Mouse (Mus musculus): ENCODE measurements around the gene 1700029F12Rik.

Gene 1700029F12Rik

DNA sequence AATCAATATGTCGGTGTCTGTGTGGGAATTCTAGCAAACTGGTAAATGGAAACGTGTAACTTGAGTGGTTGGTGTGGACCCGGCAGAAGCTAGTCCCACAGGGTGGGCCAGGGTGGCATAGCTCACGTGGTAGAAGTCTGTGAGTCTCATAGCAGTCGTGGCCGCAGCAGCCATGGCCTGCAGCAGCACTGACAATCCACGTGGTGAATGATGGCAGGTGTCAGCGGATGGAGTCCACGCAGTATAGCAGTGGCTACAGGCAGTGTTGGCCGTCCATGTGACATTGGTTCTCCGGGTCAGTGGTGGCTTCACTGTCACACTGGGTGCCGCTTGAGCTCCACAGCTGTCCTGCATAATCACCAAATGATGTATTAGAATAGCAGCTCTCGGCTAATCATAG is 4.1 kb downstream of the 1700029F12Rik start:
- in situ Hi-C loops (cut with MseI, MboI) = no loop called here

DNA sequence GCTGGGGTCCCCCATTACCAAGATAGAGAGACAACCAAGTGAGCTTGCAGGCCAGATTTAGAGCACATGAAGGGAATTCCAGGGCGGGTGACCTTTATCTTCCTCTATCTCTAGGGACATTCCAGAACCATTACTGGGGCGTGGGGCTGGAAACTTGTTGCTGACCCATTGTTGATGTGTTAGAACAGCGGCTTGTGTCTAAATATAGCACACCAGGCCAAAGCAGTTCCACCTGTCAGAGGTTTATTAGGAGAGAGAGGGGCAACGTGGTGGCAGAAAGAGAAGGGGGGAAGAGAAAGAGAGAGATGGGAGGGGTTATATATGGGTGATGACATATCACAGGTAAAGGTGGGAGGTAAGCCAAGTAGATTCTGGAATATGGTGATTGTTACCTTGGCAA is 12.3 kb downstream of the 1700029F12Rik start:
- in situ Hi-C loops (cut with MseI, MboI) = no loop called here

DNA sequence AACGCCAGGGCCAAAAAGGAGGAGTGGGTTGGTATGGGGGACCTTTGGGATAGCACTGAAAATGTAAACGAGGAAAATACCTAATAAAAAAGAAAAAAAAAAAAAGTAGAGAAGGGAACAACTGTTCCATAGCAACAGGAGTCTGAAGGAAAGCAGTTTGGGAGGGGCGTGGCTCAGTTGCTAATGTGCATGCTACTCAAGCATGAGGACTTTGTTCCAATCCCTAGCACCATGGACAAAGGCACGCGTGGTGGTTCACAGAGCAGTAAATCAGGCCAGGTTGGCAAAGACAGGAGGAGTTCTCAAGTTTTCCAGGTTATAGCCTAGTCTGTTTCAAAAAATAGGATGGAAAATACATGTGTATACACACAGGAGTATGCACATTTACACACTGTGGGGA is 14.0 kb downstream of the 1700029F12Rik start:
- in situ Hi-C loops (cut with MseI, MboI) = no loop called here

DNA sequence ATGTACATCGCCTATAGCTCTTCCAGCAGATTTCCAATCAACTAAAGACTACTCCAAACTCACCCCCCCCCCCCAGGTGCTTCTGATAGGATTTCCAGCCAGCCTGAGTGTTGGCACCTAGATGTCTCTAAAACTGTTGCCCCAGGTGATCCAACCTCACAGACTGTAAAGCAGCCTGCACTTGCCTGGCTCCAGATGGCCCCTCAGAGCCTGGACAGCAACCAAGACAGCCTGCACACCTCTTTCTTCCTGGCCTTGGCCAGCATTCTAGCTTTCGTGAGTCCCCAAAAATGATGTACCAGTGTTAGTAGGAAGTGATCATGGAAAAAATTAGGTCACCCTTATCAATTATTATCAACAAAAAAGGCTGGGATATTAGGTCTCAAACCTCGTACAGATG is 16.5 kb downstream of the 1700029F12Rik start:
- in situ Hi-C loops (cut with MseI, MboI) = no loop called here

DNA sequence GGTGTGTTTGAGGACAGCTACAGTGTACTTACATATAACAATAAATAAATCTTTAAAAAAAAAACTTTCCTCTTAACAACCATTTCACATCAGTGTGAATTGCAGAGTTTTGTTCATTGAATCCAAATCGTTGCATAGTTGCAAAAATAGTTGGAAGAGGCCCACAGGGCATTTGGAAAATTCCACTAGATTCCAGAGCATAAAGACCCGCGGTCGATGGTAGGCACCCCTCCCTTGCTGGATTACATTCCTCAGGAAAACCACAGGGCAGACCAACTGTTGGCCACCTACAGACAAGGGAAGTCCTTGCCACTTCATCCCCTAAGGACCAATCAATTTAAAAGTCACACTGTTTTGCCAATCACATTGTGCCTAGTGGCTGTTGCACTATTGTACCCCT is 19.8 kb downstream of the 1700029F12Rik start:
- in situ Hi-C loops (cut with MseI, MboI) = no loop called here

DNA sequence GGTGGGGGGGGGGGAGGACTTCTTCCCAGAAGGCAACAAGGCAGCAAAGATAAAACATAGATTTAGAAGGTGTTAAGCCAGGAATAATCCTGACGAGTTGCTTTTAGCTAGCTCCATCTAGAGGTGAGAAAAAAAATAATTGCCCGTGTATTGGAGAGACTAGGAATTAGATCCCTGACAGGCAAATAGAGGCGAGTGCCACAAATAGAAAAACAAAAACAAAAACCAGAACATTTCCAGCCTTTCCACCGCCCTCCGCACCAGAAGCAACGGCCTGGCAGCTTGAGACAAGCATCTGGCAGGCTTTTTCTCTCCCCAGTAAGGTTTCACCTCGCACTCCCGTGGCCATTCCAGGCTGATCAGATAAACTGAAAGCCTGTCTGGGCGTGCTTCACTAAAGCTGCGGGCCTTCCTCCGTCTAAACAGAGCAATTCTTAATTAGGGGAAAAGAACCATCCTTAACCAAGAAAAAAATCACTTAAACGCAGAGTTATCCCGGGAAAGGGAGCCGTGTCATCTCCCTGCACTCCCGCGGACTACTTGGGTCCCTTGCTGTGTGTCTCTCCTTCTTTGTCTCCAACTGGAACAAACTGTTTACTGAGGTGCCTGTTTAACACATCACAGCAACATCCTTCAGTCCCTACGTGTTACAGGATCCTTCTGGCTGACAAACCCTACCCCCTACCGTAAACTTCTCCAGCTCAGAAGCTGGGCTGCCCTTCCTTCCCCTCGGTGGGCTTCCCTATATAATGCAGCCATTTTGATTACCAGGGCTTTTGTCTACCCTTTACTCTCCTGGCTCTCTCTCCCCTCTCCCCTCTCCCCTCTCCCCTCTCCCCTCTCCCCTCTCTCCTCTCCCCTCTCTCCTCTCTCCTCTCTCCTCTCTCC is 25.7 kb downstream of the 1700029F12Rik start:
- in situ Hi-C loops (cut with MseI, MboI) = loop anchor here in 1 of 2 experiments (10.0 kb wide), 1 partner anchor 154 kb away; no protein-coding TSS in a partner anchor

DNA sequence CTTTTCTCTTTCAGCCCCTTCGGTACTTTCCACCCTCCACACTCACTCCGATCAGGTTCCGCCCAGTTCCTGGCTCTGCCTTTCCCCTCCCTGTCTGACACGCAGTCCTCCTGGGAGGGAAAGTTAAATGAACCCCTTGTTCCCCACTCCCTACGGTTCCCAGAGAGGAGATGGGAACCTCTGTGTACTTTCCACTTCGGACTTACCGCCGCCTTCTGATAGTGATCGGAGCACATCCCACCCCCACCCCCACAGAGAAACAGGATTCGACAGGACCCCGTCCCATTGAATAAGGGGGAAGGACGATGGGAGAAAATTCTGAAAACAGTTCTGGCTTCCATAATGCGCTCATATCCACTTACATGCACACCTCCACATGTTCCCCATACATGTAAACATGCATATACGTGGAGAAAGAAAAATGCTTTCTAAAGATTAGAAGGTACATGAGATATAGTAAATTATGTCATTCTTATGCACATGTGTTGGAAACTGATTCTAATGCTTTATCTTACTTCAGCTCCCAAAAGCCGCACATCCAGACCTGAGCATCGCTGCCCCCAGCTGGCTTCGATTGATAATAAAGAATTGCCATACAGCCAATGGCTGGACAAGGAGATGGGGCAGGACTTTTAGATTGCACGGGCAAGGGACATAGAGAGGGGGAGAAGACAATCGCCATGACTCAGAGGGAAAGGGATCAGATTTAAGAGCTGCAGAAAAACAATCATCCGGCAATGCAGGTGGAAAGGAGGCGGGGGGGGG is 26.5 kb downstream of the 1700029F12Rik start:
- in situ Hi-C loops (cut with MseI, MboI) = loop anchor here in 1 of 2 experiments (10.0 kb wide), 1 partner anchor 153 kb away; no protein-coding TSS in a partner anchor

DNA sequence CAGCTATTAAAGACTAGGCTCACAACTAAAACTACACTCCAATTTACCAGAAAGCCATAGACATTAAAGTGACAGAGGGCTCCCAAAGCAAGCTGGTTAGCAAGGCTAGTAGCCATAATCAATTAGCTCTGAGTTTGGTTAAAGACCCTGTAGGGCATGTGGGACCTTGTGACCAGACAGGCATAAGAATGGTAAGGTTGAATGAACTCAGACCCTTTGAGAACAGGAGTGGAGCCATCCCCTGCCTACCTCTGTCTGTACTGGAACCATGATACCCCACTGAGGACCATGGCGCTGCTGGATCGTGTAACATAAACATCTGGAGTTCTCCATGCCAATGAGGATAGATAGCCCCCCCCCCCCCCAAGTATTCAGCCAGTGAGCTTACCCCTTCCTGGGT is 27.4 kb downstream of the 1700029F12Rik start:
- in situ Hi-C loops (cut with MseI, MboI) = loop anchor here in 1 of 2 experiments (10.0 kb wide), 1 partner anchor 152 kb away; no protein-coding TSS in a partner anchor

DNA sequence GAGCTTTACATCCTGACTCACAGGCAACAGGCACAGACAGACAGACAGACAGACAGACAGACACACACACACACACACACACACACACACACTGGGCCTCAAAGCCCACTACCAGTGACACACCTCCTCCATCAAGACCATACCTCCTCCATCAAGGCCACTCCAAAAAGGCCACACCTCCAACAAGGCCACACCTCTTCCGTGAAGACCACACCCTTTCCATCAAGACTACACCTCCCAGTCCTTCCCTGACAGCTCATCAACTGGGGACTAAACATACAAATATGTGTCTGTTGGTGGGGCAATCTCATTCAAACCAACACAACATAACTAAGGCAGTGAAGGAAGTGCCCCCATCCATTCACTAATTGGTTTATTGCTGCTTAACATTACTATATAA is 37.1 kb downstream of the 1700029F12Rik start:
- in situ Hi-C loops (cut with MseI, MboI) = no loop called here

DNA sequence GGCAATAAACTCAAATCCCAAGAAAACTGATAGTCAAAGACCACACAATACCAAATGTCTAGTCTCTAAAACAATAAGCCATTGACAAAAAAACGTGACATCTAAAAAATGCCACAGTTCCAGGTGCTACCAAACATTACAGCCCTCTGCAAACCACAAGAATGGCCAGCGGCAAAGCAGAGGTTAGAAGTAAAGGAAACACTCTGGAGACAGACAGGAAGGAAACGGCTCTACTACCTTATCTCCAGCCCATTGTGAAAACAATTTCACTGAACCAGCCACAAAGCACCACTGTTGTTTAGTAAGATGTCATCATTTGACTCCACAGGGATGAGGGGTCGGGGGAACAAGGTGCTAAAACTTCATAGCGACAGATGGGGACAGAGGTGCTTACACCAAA is 38.9 kb downstream of the 1700029F12Rik start:
- in situ Hi-C loops (cut with MseI, MboI) = no loop called here

DNA sequence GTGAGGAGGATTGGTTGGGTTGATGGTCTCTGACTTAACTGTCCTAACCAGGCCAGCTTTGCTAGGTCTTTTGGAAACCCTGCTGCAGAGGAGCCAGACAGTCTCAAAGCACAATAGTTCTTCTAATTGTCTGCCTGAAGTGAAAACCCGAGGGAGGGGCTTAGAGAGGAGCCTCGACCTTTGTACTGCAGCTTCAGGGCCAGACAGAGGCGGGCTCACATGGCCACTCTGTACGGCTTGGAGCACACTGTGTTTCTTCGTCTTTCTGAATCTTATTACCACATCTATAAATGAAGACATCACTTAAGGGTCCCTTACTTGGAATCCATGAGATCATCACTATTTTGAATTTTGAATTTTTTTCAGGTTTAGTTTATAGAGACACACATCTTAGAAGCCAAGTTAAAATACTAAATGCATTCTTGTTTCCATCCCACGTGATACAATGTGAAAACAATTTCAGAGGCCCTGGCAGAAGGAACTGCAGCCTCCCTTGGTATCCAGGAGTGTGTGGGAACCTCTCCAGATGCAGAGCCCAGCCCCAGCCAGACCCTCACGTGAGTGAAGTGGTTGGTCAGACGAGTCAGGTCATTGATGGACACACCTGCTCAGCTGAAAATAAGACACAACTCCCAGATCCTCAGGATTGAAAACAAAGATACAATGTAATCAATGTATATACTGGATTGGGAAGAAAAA is 40.7 kb downstream of the 1700029F12Rik start:
- in situ Hi-C loops (cut with MseI, MboI) = no loop called here

DNA sequence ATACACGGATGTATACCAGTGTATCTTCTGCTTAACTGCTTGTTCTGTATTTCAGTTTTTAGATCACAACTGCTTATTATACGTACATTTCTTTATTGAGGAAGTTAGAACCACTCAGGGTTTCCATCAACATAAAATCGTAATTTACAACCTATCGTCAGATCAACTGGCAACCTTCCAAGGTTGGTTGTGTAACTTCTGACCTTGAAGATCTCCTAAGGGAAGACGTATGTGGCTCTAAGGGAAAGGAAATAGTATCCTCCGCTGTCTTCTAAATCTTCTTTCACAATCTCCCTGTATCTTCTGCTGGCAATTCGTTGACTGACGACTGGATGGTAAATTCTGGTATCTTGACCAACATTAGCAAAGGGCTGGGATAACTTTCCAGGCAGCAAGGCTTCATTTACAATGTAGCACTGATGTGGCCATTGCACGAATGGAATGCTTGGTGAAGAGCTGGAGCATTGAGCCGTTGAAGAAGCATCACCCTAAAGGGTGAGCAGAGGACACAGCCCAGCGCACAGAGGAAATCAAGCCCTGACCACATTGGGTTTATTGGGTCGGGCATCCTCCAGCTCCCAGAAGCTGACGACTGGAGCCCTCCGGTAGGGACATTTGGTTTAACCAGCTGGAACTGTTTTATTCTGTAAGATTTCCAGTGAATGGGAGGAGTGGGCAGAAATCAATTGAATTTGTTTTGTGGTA is 43.4 kb downstream of the 1700029F12Rik start:
- in situ Hi-C loops (cut with MseI, MboI) = no loop called here

DNA sequence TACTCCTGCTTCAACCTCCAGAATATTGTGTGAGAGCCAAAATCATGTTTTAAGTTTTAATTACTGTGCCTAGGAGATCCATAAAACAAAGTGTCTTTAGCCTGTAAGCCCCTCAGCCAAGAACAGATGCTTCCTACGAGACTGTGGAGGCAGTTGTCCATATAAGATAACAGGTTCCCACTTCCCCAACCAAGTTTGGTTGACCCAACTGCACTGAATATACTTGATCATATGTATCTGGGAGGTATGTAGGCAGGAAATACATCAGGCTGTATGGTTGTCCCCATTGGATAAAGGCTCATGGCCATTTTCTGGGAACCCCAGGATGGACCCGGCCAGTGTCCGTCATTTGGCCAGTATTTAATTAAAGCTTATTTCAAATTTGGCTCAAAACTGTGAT is 44.1 kb downstream of the 1700029F12Rik start:
- in situ Hi-C loops (cut with MseI, MboI) = no loop called here

DNA sequence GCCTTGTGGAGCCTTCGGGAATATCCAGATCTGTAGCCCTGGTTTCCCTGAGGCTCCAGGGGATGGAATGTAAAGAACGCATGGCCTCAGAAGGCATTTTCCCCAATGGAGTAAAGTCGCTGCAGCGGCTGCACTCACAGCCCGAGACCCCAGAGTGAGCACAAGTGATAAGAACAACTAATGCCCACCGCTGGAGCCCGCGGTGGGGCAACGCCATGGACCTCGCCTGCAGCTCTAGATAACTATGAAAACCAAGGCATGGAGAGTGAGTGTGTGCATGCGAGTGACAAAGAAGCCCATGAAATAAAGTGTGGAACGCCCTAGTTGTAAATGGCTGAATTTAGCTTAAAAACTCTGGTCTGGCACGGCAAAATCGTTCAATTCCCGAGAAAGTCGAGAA is 45.0 kb downstream of the 1700029F12Rik start:
- in situ Hi-C loops (cut with MseI, MboI) = no loop called here

DNA sequence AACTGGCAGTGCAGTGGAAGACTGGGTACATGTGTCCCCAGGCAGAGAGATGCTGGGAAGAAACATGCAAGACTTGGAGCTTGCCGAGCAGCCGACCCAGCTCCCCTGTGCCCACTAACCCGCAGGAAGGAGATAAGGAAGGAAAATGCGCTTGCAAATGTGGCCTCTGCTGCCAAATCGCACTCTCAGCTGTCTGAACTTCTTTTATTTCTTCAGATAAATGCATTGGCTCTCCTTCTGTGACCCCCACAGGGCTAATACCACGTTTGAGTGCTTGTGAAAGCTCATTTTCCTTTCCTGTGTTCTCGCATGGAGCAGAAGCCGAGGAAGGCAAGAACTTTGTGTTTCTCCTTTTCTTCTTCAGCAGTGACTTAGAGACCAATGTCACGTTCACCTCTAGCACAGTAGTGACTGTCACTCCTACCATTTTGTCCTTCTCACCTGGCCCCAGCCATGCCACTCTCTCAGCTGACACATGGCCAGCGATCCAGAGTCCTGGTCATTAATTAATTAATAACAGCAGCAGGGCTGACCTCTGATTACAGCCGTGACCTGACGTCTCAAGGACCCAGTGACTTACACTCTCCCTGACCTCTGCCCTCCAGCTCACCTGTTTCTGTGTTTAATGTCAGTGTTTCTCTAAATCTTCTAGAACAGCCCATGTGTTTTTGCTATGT is 48.4 kb downstream of the 1700029F12Rik start:
- in situ Hi-C loops (cut with MseI, MboI) = no loop called here

DNA sequence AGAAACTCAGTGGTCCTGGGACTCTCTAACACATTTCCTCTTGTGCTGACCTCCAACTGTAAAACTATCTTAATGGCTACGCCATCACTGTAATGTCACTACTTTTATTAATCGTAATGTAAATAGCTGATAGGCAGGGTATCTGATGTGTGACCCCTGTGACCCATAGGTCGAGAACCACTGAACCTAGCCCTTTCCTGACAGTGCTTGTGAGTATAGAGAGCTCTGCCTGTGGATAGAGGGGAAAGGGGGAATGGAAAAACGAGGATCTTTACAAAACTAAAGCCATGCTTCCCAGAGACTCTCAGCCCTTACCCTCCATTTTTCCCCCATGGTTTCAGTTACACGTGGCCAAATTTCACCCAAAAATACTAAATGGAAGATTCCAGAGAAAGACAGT is 49.5 kb downstream of the 1700029F12Rik start:
- in situ Hi-C loops (cut with MseI, MboI) = no loop called here

DNA sequence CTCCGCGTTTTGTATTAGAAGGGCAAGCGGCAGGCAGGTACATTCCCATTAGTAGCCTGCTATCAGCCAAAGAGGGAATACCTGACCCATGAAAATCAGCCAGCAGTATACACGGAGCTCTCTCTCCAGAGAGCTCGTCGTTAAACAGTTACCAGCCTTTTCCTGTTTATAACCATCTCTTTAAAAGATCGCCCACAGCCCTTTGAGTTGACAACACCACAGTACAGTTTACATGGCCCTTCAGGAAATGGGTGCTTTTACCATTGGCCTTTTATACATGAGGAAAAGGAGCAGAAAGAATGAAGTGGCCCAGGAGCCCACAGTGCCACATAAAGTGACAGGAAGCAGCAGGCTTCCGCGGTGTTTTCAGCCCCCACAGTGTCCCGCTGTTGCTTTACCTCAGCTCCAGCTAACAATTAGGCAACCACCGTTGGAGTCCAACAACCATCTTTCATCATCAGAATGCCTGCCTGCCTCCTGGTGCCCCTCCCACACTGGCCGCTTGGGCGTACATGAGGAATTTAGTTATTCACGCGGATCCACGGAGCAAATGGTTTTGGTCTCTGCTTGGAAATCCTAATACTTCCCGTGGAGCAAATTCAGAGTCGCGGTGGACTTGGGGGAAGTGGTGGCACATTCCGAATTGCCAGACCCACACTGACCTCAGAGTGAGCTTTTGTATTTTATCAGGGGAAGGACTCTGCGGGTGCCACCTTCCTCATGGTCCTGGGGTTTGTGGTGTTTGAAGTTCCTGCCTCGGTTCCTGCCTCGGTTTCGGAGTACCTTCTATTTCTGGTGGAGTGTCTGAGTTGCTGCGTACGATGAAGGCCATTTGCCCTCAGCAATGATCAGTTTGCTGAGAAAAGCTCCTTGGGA is 50.7 kb downstream of the 1700029F12Rik start:
- in situ Hi-C loops (cut with MseI, MboI) = no loop called here

DNA sequence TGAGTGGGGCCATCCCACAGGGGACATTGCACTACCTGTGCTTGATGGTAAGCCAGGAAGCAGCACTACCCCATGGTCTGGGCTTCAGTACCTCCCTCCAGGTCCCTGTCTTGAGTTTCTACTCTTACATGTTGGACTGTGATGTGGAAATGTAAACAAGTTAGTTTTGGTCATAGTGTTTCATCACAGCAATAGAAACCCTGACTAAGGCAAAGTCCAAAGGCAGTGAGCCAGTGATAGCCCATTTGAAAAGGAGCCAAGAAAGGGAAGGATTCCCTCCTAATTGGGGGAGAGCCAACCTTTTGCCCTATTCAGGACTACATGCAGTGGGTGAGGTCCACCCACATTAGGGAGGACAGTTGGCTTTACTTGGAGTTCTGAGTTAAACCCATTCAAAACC is 53.6 kb downstream of the 1700029F12Rik start:
- in situ Hi-C loops (cut with MseI, MboI) = no loop called here

DNA sequence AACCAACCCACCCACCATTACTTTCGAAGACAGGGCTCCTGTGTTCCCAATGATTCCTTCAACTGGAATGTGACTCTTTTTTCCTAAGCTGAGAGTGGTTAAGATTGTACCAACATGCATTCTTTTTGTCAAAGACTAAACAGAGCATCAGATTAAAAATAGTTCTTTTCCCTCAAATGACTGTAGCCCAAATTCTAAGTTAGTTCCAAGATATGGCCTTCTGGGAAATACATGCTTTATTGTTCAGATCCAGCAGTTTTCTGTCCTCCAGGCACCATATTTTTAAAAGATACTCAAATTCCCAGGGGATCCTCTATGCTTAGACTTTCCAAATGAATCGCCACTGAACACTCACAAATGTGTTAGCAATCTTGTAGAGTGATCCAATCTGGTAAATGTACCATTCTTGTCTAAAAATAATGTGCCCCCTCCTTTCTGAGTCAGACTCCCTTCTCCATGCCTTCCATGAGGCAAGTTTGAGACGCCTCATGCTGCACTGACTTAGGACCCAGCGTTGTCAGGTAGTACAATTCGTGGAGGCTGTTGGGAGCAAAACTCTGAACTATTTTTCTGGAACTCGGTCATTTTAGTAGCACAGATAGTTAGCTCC is 57.1 kb downstream of the 1700029F12Rik start:
- in situ Hi-C loops (cut with MseI, MboI) = no loop called here
